Mouse (Mus musculus) thymus, adult 2 months (tissue): ENCODE data around the gene Sorbs1.

ENCODE experiments used
- CTCF ChIP-seq: fragments of 200-500 bp; IDR thresholded peaks from 2 replicates; pipeline ENCODE4 v1.5.1; 2012; ENCODE audit warnings: mild to moderate bottlenecking, control low read depth, low read length, moderate library complexity, borderline replicate concordance; ENCODE audit not compliant: control insufficient read depth, poor library complexity, insufficient read depth; ENCODE audit errors: extremely low read depth
- POLR2A ChIP-seq: fragments of 200-500 bp; IDR thresholded peaks from 2 replicates; pipeline ENCODE4 v1.6.1; 2012; ENCODE audit warnings: mild to moderate bottlenecking, low read length, control low read depth, moderate library complexity; ENCODE audit not compliant: control insufficient read depth, poor library complexity, insufficient read depth; ENCODE audit errors: extremely low read depth

- no peak for TF ChIP-seq CTCF
- no peak for TF ChIP-seq POLR2A
These were observed 215.0 kb downstream of the Sorbs1 start for GRCm38 (mm10) chr19:40298574-40298973.
